Mouse (Mus musculus) E14TG2a.4 (cell line): ENCODE results near the gene Ablim1.

Experiments used
- CTCF ChIP-seq: conservative IDR thresholded peaks from 2 replicates; pipeline ENCODE4 v1.5.1; 2014; ENCODE audit warnings: low read length
- NANOG ChIP-seq: IDR thresholded peaks from 2 replicates; pipeline ENCODE4 v1.6.1; 2014; ENCODE audit warnings: borderline replicate concordance, low read length, mixed read lengths
- POU5F1 ChIP-seq: IDR thresholded peaks from 2 replicates; pipeline ENCODE4 v1.6.1; 2014; ENCODE audit warnings: low read length, borderline replicate concordance

GRCm38 (mm10) chr19:57244281-57244680 is 70.4 kb downstream of the Ablim1 start:
- no peak for TF ChIP-seq CTCF
- no peak for TF ChIP-seq POU5F1
- TF ChIP-seq NANOG = no peak
